Mouse (Mus musculus) gastrocnemius, adult 2 months (tissue): ENCODE results near the gene Gjd3. TPM values are rescaled to one million over a fixed set of nuclear protein-coding genes. Genes with fewer than 3 reads are reported as not detected.

Experiments
- DNase-seq: peaks from one replicate; pipeline ENCODE4 v3.0.0; 2022
- H3K27ac ChIP-seq: fragments of 200-600 bp; 2 replicates; pipeline ENCODE4 v1.8.1; 2022; ENCODE audit warnings: mild to moderate bottlenecking
- H3K4me3 ChIP-seq: fragments of 200-600 bp; 2 replicates; pipeline ENCODE4 v1.8.1; 2022; ENCODE audit warnings: mild to moderate bottlenecking, moderate library complexity
- CTCF ChIP-seq: fragments of 200-600 bp; IDR thresholded peaks from 2 replicates; pipeline ENCODE4 v1.8.1; 2022; ENCODE audit warnings: antibody characterized with exemption, mild to moderate bottlenecking, moderate library complexity
- intact Hi-C: fragments of 180-260 bp; cut with DNase I; formaldehyde crosslinking; loops from one replicate; pipeline ENCODE4 v1.15.1; 2025
- total RNA-seq, 2 experiments: library from RNA; stranded (reverse); gene quantifications; 2 replicates each; pipeline ENCODE4 v1.2.3; 2021

The Gjd3 gene
- total RNA-seq, 2 experiments from 2014 or later, result not detected

GRCm38 (mm10) chr11:98954801-98955706, 27.8 kb downstream of the Gjd3 start:
- Histone ChIP-seq H3K4me3 (peak overlapping the region; percentile 36), H3K27ac (peak overlapping the region; percentile 67)
- no peak for TF ChIP-seq CTCF
- intact Hi-C loops, result no loop called here
- no peak for DNase-seq

- intact Hi-C loops, result no loop called here
- Histone ChIP-seq H3K27ac (peak overlapping the region; percentile 67), H3K4me3 (peak overlapping the region; percentile 36)
- TF ChIP-seq CTCF, result peak; percentile 90
- DNase-seq, result peak; percentile 82
Measured at GRCm38 (mm10) chr11:98954373-98954772, 28.4 kb downstream of the Gjd3 start.

DNA sequence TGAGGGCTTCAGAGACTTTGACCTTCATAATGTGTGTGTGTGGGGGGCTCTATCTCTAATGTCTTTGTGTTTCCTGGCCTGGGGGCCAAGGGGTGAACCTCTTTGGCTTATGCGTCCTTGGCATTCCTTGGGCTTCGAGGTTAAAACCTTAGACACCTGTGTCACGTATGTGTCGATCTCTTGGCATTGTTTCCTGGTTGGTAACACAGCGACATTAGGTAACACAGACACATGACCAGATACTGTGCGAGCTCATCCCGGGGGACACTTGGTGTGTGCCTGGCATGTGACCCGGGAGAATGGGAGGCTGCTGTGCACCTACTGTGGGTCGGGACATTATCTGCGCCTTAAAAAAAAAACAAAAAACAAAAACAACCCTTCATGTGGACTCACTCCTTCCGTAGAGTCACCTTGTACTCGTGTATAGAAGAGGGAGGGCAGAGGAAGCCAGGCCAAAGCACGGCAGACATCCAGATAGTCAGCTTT, 28.9 kb downstream of the Gjd3 start:
- TF ChIP-seq CTCF, result no peak
- Histone ChIP-seq H3K4me3 (peak overlapping the region; percentile 36; the same call in 1 of the 2 replicates), H3K27ac (peak overlapping the region; percentile 67)
- intact Hi-C loops, result no loop called here
- no peak for DNase-seq

DNA sequence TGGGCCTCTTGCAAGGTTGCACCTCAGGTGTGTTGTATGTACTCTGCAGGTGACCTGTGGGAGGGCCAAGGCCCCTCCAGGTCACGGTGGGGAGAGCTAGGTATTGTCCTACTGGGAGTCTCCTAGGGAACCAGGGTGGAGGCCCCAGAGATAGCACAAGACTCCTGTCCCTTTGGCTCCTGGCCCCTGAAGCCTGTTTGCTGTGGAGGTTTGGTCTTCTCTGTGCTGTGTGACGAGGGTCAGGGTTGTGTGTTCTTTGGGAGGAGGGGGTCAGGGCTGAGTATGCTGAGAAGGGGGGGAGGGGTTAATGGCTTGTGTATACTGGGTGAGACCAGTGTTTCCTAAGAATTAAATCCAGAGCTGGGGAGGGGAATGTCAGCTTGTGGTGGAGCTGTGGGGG, 29.5 kb downstream of the Gjd3 start:
- H3K27ac ChIP-seq, result 0 out of 2 replicates have a peak overlapping the region, but pooled peaks have one; percentile 6
- no peak overlapping the region for H3K4me3 ChIP-seq
- TF ChIP-seq CTCF, result no peak
- intact Hi-C loops, result no loop called here
- DNase-seq, result no peak

DNA sequence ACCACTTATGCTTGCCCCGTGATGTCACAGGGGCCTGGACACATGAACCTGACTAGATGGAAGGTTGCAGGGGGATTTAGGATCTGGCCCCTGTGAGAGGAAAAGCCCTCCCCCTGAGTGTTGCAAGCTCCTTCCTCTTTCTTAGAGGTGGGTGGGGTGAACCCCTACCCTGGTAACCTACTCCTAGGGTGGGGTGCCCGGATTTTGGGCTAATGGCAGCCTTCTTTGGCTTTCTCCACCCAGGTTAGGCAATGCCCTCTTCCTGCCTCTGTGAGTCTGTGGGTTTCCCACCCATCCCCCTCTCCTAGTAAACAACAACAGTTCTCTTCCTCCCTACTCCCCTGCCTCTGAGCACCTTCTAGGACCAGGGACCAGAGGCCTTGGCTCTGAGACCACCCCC, 30.1 kb downstream of the Gjd3 start:
- DNase-seq, result no peak
- H3K4me3 ChIP-seq, result no peak overlapping the region
- intact Hi-C loops, result no loop called here
- H3K27ac ChIP-seq, result peak overlapping the region; percentile 89
- no peak for TF ChIP-seq CTCF

GRCm38 (mm10) chr11:98952111-98952510, 30.7 kb downstream of the Gjd3 start:
- peak overlapping the region; percentile 89 for H3K27ac ChIP-seq
- no peak overlapping the region; the same call in 1 of the 2 replicates for H3K4me3 ChIP-seq
- intact Hi-C loops, result no loop called here
- DNase-seq, result no peak
- no peak for TF ChIP-seq CTCF

- TF ChIP-seq CTCF, result no peak
- peak; percentile 98 for DNase-seq
- H3K4me3 ChIP-seq, result peak overlapping the region; percentile 61
- intact Hi-C loops, result no loop called here
- H3K27ac ChIP-seq, result peak overlapping the region; percentile 89
Measured at GRCm38 (mm10) chr11:98951026-98951906, 31.6 kb downstream of the Gjd3 start.

DNA sequence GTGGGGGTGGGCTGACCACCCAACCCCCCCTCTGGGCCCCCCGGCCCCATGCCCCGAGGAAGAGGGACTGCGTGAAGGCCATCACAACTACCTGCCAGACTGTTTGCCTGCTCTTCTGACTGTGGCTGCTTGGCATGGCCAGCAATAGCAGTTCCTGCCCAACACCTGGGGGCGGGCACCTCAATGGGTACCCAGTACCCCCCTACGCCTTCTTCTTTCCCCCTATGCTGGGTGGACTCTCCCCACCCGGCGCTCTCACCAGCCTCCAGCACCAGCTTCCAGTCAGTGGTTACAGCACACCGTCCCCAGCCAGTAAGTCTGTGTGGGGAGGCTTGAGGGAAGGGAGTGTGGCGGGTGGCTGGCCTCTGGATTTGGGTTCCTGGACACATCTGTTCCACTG, 32.3 kb downstream of the Gjd3 start:
- Histone ChIP-seq H3K4me3 (peak overlapping the region; percentile 61), H3K27ac (peak overlapping the region; percentile 89)
- no peak for DNase-seq
- no peak for TF ChIP-seq CTCF
- intact Hi-C loops, result no loop called here

GRCm38 (mm10) chr11:98949958-98950460, 32.8 kb downstream of the Gjd3 start:
- peak overlapping the region; percentile 61 for H3K4me3 ChIP-seq
- TF ChIP-seq CTCF, result no peak
- intact Hi-C loops, result no loop called here
- DNase-seq, result peak; percentile 87
- H3K27ac ChIP-seq, result peak overlapping the region; percentile 89

DNA sequence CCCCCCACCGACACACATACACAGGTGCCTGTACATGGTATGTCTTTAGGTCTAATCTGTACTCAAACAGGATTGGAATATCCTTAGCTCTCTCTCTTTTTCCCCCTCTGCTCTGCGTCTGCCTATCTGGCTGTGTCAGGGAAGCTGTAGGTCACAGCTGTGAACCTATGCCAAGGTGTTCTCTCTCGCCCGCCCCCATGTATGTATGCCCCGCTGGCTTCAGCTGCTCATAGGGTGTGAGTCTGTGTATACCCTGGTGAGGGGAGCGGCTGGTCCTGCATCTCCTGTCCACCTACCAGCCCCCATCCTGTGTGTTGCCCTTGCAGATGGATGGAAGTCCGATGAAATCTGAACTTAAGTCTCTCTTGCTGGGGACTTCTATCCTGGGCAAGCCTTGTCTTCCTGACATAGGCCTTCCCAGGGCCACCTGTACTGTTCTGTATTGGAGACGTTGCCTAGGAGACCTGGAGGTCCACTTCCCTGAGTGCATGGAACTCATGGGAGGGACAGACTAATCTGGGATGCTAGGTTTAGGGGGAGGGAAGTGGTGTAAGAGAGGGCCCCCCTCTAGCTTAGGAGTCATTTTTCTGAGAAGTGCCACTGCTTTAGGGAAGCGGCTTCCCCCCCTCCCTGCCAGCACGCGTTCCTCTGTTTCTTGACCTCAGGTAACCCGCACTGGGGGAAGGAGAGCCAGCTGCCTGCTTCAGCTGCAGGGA, 33.4 kb downstream of the Gjd3 start:
- no peak for DNase-seq
- intact Hi-C loops, result no loop called here
- peak overlapping the region; percentile 61 for H3K4me3 ChIP-seq
- no peak for TF ChIP-seq CTCF
- H3K27ac ChIP-seq, result peak overlapping the region; percentile 89

DNA sequence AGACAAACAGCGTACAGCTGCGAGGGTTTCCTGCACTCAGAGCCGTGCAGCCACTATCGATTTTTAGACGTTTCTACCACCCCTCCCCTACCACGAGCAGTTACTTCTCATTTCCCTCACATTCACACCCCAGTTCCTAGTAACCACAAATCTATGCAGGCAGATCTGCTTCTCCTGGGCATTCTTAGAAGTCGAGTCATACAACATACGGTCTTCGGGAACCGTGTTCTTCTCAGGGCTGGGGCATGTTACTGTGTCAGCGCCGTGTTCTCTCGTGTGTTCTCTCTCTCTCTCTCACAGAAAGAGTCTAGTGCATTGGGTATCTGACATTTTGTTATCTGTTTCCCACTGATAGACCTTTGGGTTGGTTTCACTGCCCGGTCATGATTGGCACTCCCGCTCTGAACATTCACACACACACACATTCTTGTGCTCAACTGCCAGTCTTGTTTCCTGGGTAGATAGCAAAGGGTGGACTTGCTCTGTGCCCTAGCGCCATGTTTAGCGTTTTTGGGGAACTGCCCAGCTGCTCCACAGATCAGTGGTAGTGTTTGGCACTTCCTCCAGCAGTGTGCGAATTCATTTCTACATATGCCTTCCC, 34.7 kb downstream of the Gjd3 start:
- peak overlapping the region; percentile 89 for H3K27ac ChIP-seq
- no peak for TF ChIP-seq CTCF
- H3K4me3 ChIP-seq, result no peak overlapping the region
- no peak for DNase-seq
- intact Hi-C loops, result no loop called here

DNA sequence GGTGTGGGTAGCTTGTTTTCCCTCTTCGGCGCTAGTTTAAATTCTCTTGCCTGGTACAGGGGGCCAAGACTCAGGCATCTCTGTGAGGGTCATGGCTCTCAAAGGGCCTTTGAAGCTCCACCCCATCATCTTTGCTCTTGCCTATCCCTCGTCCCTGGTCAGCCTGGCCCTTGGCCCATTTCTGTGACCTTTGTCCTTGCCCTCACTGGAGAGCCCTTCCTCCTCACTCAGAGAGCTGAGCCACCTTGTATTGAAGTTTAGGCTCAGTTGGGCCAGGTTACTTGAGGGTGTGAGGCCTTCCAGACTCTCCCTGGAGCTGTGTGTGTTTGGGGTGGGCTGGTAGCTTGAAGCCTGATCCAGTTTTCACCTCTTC, 37.2 kb downstream of the Gjd3 start:
- intact Hi-C loops, result no loop called here
- no peak overlapping the region for H3K4me3 ChIP-seq
- H3K27ac ChIP-seq, result peak overlapping the region; percentile 62
- DNase-seq, result no peak
- TF ChIP-seq CTCF, result no peak
